Mouse (Mus musculus): ENCODE results near the gene Ubn1. TPM values are rescaled to one million over a fixed set of nuclear protein-coding genes. Genes with fewer than 3 reads are reported as not detected.

The Ubn1 gene
- polyA plus RNA-seq, 1 experiment: 38.2 TPM

Other genes starting within 250 kb of the Ubn1 start
- gene 4930562C15Rik, start 214.6 kb upstream of the Ubn1 start, polyA plus RNA-seq (2012; rRNA removed): 0.19 and 0.24 TPM in 2 replicates
- gene Ubald1, start 169.7 kb upstream of the Ubn1 start, polyA plus RNA-seq (2012; rRNA removed): 48.3 and 68.8 TPM in 2 replicates
- gene Mgrn1, start 163.8 kb upstream of the Ubn1 start, polyA plus RNA-seq (2012; rRNA removed): 147 and 154 TPM in 2 replicates
- gene Nudt16l1, start 111.3 kb upstream of the Ubn1 start, polyA plus RNA-seq (2012; rRNA removed): 89.6 and 113 TPM in 2 replicates
- 48.1 and 58.8 TPM in 2 replicates for gene Anks3, start 85.9 kb upstream of the Ubn1 start, polyA plus RNA-seq (2012; rRNA removed)
- 1.1 and 2.1 TPM in 2 replicates for gene Sept12, start 52.2 kb upstream of the Ubn1 start, polyA plus RNA-seq (2012; rRNA removed)
- gene Smim22, start 42.8 kb upstream of the Ubn1 start, polyA plus RNA-seq (2012; rRNA removed): 73.8 and 89.8 TPM in 2 replicates
- 161 and 182 TPM in 2 replicates for gene Rogdi, start 36.5 kb upstream of the Ubn1 start, polyA plus RNA-seq (2012; rRNA removed)
- 68.0 and 80.6 TPM in 2 replicates for gene Glyr1, start 194 bp upstream of the Ubn1 start, polyA plus RNA-seq (2012; rRNA removed)
- 4.3 and 9.2 TPM in 2 replicates for gene Ppl, start 82.4 kb downstream of the Ubn1 start, polyA plus RNA-seq (2012; rRNA removed)
- 0.68 and 0.74 TPM in 2 replicates for gene Sec14l5, start 97.1 kb downstream of the Ubn1 start, polyA plus RNA-seq (2012; rRNA removed)
- gene Nagpa, start 154.0 kb downstream of the Ubn1 start, polyA plus RNA-seq (2012; rRNA removed): 27.7 and 28.6 TPM in 2 replicates
- gene AU021092, start 172.2 kb downstream of the Ubn1 start, polyA plus RNA-seq (2012; rRNA removed): 13.1 and 15.2 TPM in 2 replicates
- gene Alg1, start 183.6 kb downstream of the Ubn1 start, polyA plus RNA-seq (2012; rRNA removed): 59.8 and 67.9 TPM in 2 replicates
- gene Eef2kmt, start 205.9 kb downstream of the Ubn1 start, polyA plus RNA-seq (2012; rRNA removed): 69.7 and 80.6 TPM in 2 replicates

Measured in gonadal fat pad, adult 2 months (tissue).